Mouse (Mus musculus) stomach, postnatal 0 days (tissue): ENCODE data around the gene Gpr21. TPM values are rescaled to one million over a fixed set of nuclear protein-coding genes. Genes with fewer than 3 reads are reported as not detected.

Experiments used
- ATAC-seq: fragments of 200-750 bp; cut with Nextera tagmentation; 2 replicates; pipeline ENCODE4 v1.8.0; 2017; ENCODE audit not compliant: low FRiP score, low TSS enrichment
- DNase-seq: peaks from one replicate; pipeline ENCODE4 v3.0.0-alpha.2; 2016; ENCODE audit warnings: low spot score
- H3K27ac ChIP-seq: fragments of 300-500 bp; sonication (generic); replicated peaks from 2 replicates; pipeline ENCODE4 v1.5.1; 2014; ENCODE audit warnings: mild to moderate bottlenecking, control low read depth
- H3K27me3 ChIP-seq: fragments of 300-500 bp; sonication (generic); 2 replicates; pipeline ENCODE4 v1.6.1; 2014; ENCODE audit warnings: low read length; ENCODE audit not compliant: control insufficient read depth, insufficient read depth
- H3K36me3 ChIP-seq: fragments of 300-500 bp; sonication (generic); 2 replicates; pipeline ENCODE4 v1.6.1; 2014; ENCODE audit warnings: low read length, mixed read lengths; ENCODE audit not compliant: control insufficient read depth, insufficient read depth
- H3K4me1 ChIP-seq: fragments of 300-500 bp; sonication (generic); replicated peaks from 2 replicates; pipeline ENCODE4 v1.6.1; 2014; ENCODE audit warnings: antibody characterized with exemption; ENCODE audit not compliant: control insufficient read depth, insufficient read depth
- H3K4me2 ChIP-seq: fragments of 300-500 bp; sonication (generic); replicated peaks from 2 replicates; pipeline ENCODE4 v1.6.1; 2014; ENCODE audit warnings: low read depth, mild to moderate bottlenecking, control low read depth, moderate library complexity
- H3K4me3 ChIP-seq: fragments of 300-500 bp; sonication (generic); 2 replicates; pipeline ENCODE4 v1.5.1; 2014; ENCODE audit warnings: low read depth, low read length, control low read depth
- H3K9ac ChIP-seq: fragments of 300-500 bp; sonication (generic); 2 replicates; pipeline ENCODE4 v1.6.1; 2014; ENCODE audit warnings: mild to moderate bottlenecking, low read length, control low read depth, mixed read lengths
- H3K9me3 ChIP-seq: fragments of 300-500 bp; sonication (generic); 2 replicates; pipeline ENCODE4 v1.6.1; 2016; ENCODE audit warnings: low read length; ENCODE audit not compliant: control insufficient read depth
- CTCF ChIP-seq: IDR thresholded peaks from 2 replicates; pipeline ENCODE4 v1.5.1; 2016; ENCODE audit warnings: antibody characterized with exemption, low read depth, mild to moderate bottlenecking, moderate library complexity
- EP300 ChIP-seq: optimal IDR thresholded peaks from 2 replicates; pipeline ENCODE3; 2016; ENCODE audit warnings: antibody characterized with exemption
- WGBS: fragments of 180-500 bp; shearing (Covaris S2); extraction: QIAGEN DNeasy Blood & Tissue Kit; methylation state at CpG from one replicate; pipeline ENCODE4 v1.1.7; 2014; 5-methylcytosine and 5-hydroxymethylcytosine counted together
- polyA plus RNA-seq: library from polyadenylated mRNA; unstranded; fragments of >200 nt; fragmentation: Nextera tagmentation; extraction: Ambion mirVana; gene quantifications from 2 replicates; pipeline ENCODE4 v1.2.1, GENCODE M21; 2015

Gene Gpr21
- polyA plus RNA-seq, 1 experiment from 2014 or later, result 0.29 TPM

DNA sequence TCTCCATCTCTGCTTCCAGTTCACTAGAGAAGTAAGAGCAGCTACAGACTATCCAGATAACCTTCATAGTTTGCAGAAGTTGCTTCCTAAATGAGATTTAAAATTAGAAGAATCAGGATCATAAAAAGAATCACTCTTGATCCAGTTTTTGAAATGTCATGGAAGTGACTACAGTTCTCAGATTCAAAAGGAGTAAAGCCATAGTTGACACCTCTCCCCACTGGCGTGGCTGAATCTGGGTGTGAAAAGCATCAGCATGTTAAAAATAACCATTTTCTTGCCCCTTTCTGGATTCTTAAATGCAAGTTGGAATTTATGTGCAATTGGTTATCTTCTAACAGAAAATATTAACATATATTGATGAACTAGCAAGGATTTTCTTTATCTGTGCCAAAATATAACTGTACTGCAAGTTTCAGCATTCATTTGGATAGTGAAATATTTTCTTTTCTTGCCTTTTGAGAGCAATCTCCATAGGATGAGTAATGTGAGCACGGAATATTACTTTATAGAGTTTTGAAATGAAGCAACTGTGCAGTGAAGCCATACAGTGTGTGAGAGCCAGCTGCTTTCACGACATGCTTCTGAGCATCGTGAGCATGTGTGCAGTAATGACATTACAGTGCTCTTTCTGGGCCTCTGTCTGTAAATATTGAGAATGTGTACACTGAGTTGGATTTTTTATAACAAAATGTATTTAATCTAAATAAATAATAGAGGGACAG lies 2.6 kb downstream of the Gpr21 start:
- H3K9me3 ChIP-seq, result no peaks in the 10 kb centered on the region
- no peak overlapping the region for H3K4me2 ChIP-seq
- H3K27me3 ChIP-seq, result no peaks in the 10 kb centered on the region
- peaks cover 5% of the 10 kb centered on the region; the same call in 1 of the 2 replicates for H3K36me3 ChIP-seq
- WGBS, result 43% methylated on average over 4 of the region's 4 CpGs
- TF ChIP-seq CTCF (no peak), EP300 (no peak)
- H3K4me3 ChIP-seq, result no peak overlapping the region
- DNase-seq, result no peak
- H3K9ac ChIP-seq, result no peak overlapping the region
- no peaks in the 10 kb centered on the region for H3K4me1 ChIP-seq
- no peak for ATAC-seq
- no peak overlapping the region for H3K27ac ChIP-seq

DNA sequence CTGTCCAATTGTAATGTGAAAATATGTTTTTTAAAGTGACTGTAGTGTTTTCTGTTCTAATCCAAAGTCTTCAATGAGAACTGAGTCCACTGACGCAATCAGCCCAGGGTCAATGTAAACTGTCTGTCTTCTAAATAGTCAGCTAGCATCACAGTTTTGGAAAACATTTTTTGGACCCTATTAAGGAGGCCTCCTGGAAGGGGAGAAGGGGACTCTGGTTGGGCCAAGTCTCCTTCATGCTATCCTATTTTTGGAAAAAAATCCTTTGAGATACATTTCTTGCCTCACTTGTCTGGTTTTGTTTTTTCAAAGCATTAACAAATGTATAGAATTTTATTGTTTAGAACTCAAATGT lies 3.1 kb downstream of the Gpr21 start:
- no peaks in the 10 kb centered on the region for H3K4me1 ChIP-seq
- TF ChIP-seq CTCF (no peak), EP300 (no peak)
- WGBS, result 52% methylated on average over 1 of the region's 1 CpGs
- H3K27ac ChIP-seq, result no peak overlapping the region
- H3K27me3 ChIP-seq, result no peaks in the 10 kb centered on the region
- H3K9ac ChIP-seq, result no peak overlapping the region
- DNase-seq (no peak), ATAC-seq (no peak)
- peaks cover 5% of the 10 kb centered on the region; the same call in 1 of the 2 replicates for H3K36me3 ChIP-seq
- no peak overlapping the region for H3K4me2 ChIP-seq
- H3K4me3 ChIP-seq, result no peak overlapping the region
- H3K9me3 ChIP-seq, result no peaks in the 10 kb centered on the region

DNA sequence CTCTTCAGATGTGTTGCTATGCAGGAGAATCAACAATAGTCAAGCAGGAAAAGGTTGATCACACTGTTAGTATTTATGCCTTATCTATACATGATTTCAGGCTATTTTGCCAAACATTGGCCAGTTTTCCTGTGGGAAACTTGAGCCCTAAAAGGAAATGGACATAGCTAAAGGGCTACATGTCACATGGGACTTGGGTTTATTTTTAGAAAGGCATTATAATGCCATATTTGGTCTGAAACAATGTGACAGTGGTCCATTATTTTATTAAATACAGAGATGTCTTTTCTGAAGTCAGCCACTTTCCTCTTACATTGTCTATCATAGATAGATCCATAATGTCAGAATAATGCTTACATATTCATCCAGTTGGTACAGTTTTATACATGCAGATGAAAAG lies 11.5 kb downstream of the Gpr21 start:
- H3K9me3 ChIP-seq, result no peaks in the 10 kb centered on the region
- no peak overlapping the region for H3K4me2 ChIP-seq
- ATAC-seq (no peak), DNase-seq (no peak)
- no peaks in the 10 kb centered on the region for H3K4me1 ChIP-seq
- H3K9ac ChIP-seq, result no peak overlapping the region
- H3K27me3 ChIP-seq, result no peaks in the 10 kb centered on the region
- no peak overlapping the region for H3K27ac ChIP-seq
- H3K4me3 ChIP-seq, result no peak overlapping the region
- TF ChIP-seq CTCF (no peak), EP300 (no peak)
- no peaks in the 10 kb centered on the region for H3K36me3 ChIP-seq

DNA sequence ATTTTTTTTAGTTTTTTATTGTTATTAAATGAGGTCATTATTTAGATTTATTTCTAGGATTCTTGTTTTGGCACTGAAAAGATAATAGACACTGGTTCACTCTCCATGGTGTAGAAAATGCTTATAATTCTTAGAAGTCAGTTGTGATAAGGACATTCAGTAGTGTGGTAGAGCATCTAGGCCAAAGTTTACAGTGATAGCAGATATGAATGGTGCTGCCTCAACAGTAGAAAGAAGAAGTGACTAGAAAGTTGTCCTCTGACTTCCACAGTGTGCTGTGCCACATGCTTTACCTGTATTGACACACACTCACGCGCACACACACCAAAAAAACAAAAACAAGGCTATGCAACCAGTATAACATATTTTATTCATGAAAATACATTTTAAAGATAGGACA lies 13.3 kb downstream of the Gpr21 start:
- H3K9me3 ChIP-seq, result no peaks in the 10 kb centered on the region
- WGBS, result 97% methylated on average over 2 of the region's 2 CpGs
- H3K4me2 ChIP-seq, result no peak overlapping the region
- TF ChIP-seq EP300 (no peak), CTCF (no peak)
- no peaks in the 10 kb centered on the region for H3K4me1 ChIP-seq
- no peaks in the 10 kb centered on the region for H3K36me3 ChIP-seq
- DNase-seq (no peak), ATAC-seq (no peak)
- H3K4me3 ChIP-seq, result no peak overlapping the region
- H3K9ac ChIP-seq, result no peak overlapping the region
- no peak overlapping the region for H3K27ac ChIP-seq
- H3K27me3 ChIP-seq, result no peaks in the 10 kb centered on the region

DNA sequence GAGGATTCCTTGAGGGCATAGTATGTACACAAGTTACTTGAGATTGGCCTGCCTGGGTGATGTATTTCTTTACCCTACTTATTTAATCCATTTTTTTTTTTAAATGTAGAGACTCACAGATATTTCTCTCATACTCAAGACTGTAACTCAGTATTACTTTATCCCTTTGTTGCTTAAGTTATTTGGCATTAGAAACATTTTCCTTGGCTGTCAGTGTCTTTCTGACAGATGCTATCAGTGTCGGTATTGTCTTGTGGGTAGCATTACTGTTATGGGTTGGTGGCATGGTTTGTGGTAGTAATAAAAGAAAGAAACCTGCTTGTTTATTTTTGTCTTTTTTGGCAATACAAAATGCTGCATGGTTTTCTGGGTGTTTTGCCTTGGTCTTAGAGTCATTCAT lies 14.6 kb downstream of the Gpr21 start:
- Histone ChIP-seq H3K9ac (no peak overlapping the region), H3K9me3 (no peaks in the 10 kb centered on the region), H3K27me3 (no peaks in the 10 kb centered on the region), H3K4me1 (no peaks in the 10 kb centered on the region), H3K36me3 (no peaks in the 10 kb centered on the region; the same call in 1 of the 2 replicates), H3K4me3 (no peak overlapping the region), H3K27ac (no peak overlapping the region), H3K4me2 (no peak overlapping the region)
- 90% methylated on average over 1 of the region's 1 CpGs for WGBS
- no peak for TF ChIP-seq CTCF
- no peak for TF ChIP-seq EP300
- ATAC-seq (no peak), DNase-seq (no peak)

DNA sequence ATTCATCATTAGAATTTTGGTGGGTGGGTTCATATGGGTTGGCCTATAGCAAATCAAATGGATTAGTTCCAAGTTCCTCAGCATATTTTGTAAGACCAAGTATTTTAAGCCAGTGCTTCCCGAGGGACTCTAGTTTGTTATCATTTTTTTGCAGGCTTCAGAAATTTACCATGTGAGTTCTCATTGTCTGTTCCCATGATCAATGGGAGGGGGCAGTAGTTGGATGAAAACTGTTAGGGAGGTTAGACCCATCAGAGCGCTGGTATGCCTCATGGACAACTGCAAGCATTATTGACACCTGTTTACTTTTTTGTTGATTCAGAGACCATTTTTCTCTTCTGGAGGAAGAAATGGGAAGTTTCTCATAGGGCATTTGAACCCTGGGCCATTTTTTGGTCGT lies 15.5 kb downstream of the Gpr21 start:
- Histone ChIP-seq H3K4me1 (no peaks in the 10 kb centered on the region), H3K27ac (no peak overlapping the region), H3K27me3 (no peaks in the 10 kb centered on the region), H3K36me3 (no peaks in the 10 kb centered on the region; the same call in 1 of the 2 replicates), H3K9ac (no peak overlapping the region), H3K9me3 (no peaks in the 10 kb centered on the region), H3K4me3 (no peak overlapping the region), H3K4me2 (no peak overlapping the region)
- DNase-seq (no peak), ATAC-seq (no peak)
- WGBS, result 69% methylated on average over 3 of the region's 3 CpGs
- no peak for TF ChIP-seq EP300
- no peak for TF ChIP-seq CTCF
